Mouse (Mus musculus) neural tube, embryonic 10.5 days (tissue): ENCODE measurements around the gene Trim31.
A peak's percentile ranks its signal among the peaks of the same experiment; 100 is the strongest.

Experiments used
- DNase-seq: peaks from one replicate; pipeline ENCODE4 v3.0.0-alpha.2; 2017; ENCODE audit warnings: low spot score; ENCODE audit errors: extremely low spot score

Trim31 gene

GRCm38 (mm10) chr17:36896583-36896982, 1.3 kb upstream of the Trim31 start:
- peak; percentile 31 for DNase-seq

- no peak for DNase-seq
Observed at GRCm38 (mm10) chr17:36897065-36897464, 853 bp upstream of the Trim31 start.

- no peak for DNase-seq
Observed at GRCm38 (mm10) chr17:36899376-36899775, 1.5 kb downstream of the Trim31 start.

GRCm38 (mm10) chr17:36900001-36900400, 2.1 kb downstream of the Trim31 start:
- DNase-seq, result no peak

GRCm38 (mm10) chr17:36900691-36901090, 2.8 kb downstream of the Trim31 start:
- DNase-seq, result no peak

GRCm38 (mm10) chr17:36903651-36904050, 5.7 kb downstream of the Trim31 start:
- no peak for DNase-seq

- no peak for DNase-seq
Observed at GRCm38 (mm10) chr17:36908235-36908634, 10.3 kb downstream of the Trim31 start.

- no peak for DNase-seq
Observed at GRCm38 (mm10) chr17:36909802-36910201, 11.9 kb downstream of the Trim31 start.

- no peak for DNase-seq
Observed at GRCm38 (mm10) chr17:36912031-36912430, 14.1 kb downstream of the Trim31 start.

- peak; percentile 63 for DNase-seq
Observed at GRCm38 (mm10) chr17:36914108-36914507, 16.2 kb downstream of the Trim31 start.

GRCm38 (mm10) chr17:36915076-36915475, 17.2 kb downstream of the Trim31 start:
- DNase-seq, result peak; percentile 60

- no peak for DNase-seq
Observed at GRCm38 (mm10) chr17:36920239-36920638, 22.3 kb downstream of the Trim31 start.

GRCm38 (mm10) chr17:36922715-36923114, 24.8 kb downstream of the Trim31 start:
- DNase-seq, result no peak

GRCm38 (mm10) chr17:36923491-36923890, 25.6 kb downstream of the Trim31 start:
- no peak for DNase-seq

GRCm38 (mm10) chr17:36927496-36928120, 29.7 kb downstream of the Trim31 start:
- DNase-seq, result no peak

- DNase-seq, result no peak
Observed at GRCm38 (mm10) chr17:36929236-36929932, 31.5 kb downstream of the Trim31 start.

- no peak for DNase-seq
Observed at GRCm38 (mm10) chr17:36930233-36930632, 32.3 kb downstream of the Trim31 start.

- DNase-seq, result no peak
Observed at GRCm38 (mm10) chr17:36931130-36931529, 33.2 kb downstream of the Trim31 start.

- DNase-seq, result no peak
Observed at GRCm38 (mm10) chr17:36931806-36932205, 33.9 kb downstream of the Trim31 start.

GRCm38 (mm10) chr17:36938056-36938455, 40.1 kb downstream of the Trim31 start:
- no peak for DNase-seq

- DNase-seq, result no peak
Observed at GRCm38 (mm10) chr17:36942391-36942790, 44.5 kb downstream of the Trim31 start.

GRCm38 (mm10) chr17:36942791-36943471, 45.0 kb downstream of the Trim31 start, which contains the start of gene Rnf39:
Gene Rnf39 (plus strand): TSS chr17:36942918.
- DNase-seq, result peak; percentile 50
